Mouse (Mus musculus) hindbrain, embryonic 10.5 days (tissue): ENCODE data around the gene 9530003J23Rik. TPM values are rescaled to one million over a fixed set of nuclear protein-coding genes. Genes with fewer than 3 reads are reported as not detected.
"Not testable (repeated sequence)": the region's sequence is repeated elsewhere in the genome, so short reads cannot be mapped to it uniquely, and the experiment has no call there.

Experiments used
- DNase-seq: peaks from one replicate; pipeline ENCODE4 v3.0.0-alpha.2; 2017; ENCODE audit warnings: low spot score
- H3K27ac ChIP-seq: fragments of 300-500 bp; sonication (generic); 2 replicates; pipeline ENCODE4 v1.5.1; 2016; ENCODE audit warnings: mild to moderate bottlenecking, moderate library complexity
- H3K27me3 ChIP-seq: fragments of 300-500 bp; sonication (generic); 2 replicates; pipeline ENCODE4 v1.6.1; 2016; ENCODE audit warnings: mild to moderate bottlenecking; ENCODE audit not compliant: poor library complexity, insufficient read depth, severe bottlenecking
- H3K36me3 ChIP-seq: fragments of 300-500 bp; sonication (generic); 2 replicates; pipeline ENCODE4 v1.6.1; 2016; ENCODE audit warnings: mild to moderate bottlenecking, moderate library complexity
- H3K4me1 ChIP-seq: fragments of 300-500 bp; sonication (generic); replicated peaks from 2 replicates; pipeline ENCODE4 v1.6.1; 2016; ENCODE audit warnings: mild to moderate bottlenecking
- H3K4me3 ChIP-seq: fragments of 300-500 bp; sonication (generic); 2 replicates; pipeline ENCODE4 v1.5.1; 2016; ENCODE audit warnings: mild to moderate bottlenecking, moderate library complexity
- H3K9me3 ChIP-seq: fragments of 300-500 bp; sonication (generic); 2 replicates; pipeline ENCODE4 v1.6.1; 2016; ENCODE audit warnings: mild to moderate bottlenecking, moderate library complexity
- WGBS: fragments of 180-500 bp; shearing (Covaris S2); methylation state at CpG from one replicate; pipeline ENCODE4 v1.1.7; 2016; 5-methylcytosine and 5-hydroxymethylcytosine counted together
- polyA plus RNA-seq: library from polyadenylated mRNA; unstranded; fragments of >200 nt; fragmentation: Nextera tagmentation; extraction: Ambion mirVana; gene quantifications from 2 replicates; pipeline ENCODE4 v1.2.1, GENCODE M21; 2016

Gene 9530003J23Rik
- polyA plus RNA-seq, 1 experiment from 2014 or later: not detected

DNA sequence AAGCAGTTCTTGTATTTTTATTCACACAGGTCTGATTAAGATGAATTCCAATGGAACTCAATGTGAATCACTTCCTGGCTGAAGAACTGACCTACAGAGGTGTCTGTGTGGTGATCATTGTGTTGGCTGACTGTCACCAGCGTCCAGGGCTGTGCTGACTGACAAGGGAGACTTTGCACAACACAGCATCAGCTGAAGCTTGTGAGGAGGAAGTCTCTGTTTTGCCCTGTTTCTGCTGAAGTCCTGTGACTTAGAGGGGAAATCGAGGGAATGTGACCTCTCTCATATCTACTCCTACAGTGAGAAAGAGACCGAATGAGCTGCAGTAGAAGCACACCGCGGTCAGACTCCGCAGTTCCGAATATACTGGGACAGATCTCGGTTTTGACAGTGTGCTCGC, 39.3 kb upstream of the 9530003J23Rik start:
- H3K4me3 ChIP-seq, H3K9me3 ChIP-seq, H3K27ac ChIP-seq, H3K36me3 ChIP-seq, H3K4me1 ChIP-seq, DNase-seq, H3K27me3 ChIP-seq: not testable (repeated sequence)
- WGBS: 85% methylated on average over 9 of the region's 9 CpGs

DNA sequence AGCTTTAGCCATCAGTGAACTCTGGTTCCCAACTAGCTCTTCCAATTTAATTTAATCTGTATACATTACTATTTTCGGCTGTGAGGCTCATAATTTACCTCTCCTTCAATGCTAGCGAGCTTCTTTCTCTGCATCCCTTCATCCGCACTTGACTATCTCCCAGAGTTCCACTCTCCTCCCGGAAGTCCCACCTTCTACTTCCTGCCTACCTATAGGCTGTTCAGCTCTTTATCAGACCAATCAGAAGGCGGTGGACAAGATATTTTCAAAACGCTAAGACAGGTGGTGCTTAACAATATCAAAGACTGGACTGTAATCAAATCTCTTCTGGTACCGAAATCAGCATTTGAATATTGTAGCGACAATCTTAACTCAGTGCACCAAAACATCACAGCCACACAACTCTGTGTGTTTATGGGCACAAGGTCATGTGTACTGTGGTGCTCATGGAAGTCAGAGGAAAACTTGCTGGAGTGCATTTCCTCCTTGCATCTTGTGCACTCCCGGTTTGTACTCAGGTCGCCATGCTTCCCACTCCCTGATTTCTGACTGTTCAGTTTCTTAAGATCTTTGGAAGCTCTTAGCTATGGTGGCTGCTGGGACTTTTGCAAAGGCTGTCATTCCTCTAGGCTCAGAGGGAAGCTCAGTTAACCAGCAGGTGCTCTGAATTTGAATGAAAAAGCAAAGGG, 37.3 kb upstream of the 9530003J23Rik start:
- 87% methylated on average over 10 of the region's 10 CpGs for WGBS
- H3K4me1 ChIP-seq: no peaks in the 10 kb centered on the region
- no peak overlapping the region for H3K27ac ChIP-seq
- no peaks in the 10 kb centered on the region for H3K36me3 ChIP-seq
- DNase-seq: no peak
- H3K27me3 ChIP-seq: no peaks in the 10 kb centered on the region
- no peak overlapping the region for H3K4me3 ChIP-seq
- no peaks in the 10 kb centered on the region for H3K9me3 ChIP-seq

DNA sequence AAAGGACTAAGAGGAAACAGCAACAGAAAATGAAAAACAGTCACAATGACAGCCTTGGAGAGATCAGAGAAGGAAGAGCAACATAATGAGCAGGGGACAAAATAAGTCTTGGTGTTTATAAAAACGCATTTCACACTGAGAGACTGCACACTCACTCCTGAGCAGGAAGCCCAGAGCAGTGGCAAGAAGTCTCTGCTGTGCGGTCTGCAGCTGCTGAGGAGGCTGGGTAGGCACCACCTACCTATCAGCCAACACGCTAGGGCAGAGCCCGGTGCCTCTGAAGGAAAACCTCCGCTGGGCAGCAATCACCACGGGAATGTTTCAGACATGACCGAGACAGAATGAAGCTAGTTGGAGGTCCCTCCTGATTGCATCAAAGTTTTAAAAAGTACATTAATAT, 36.1 kb upstream of the 9530003J23Rik start:
- not testable (repeated sequence) for H3K9me3 ChIP-seq, H3K36me3 ChIP-seq, DNase-seq, H3K4me1 ChIP-seq, H3K27ac ChIP-seq, H3K27me3 ChIP-seq, H3K4me3 ChIP-seq
- 85% methylated on average over 3 of the region's 7 CpGs for WGBS

DNA sequence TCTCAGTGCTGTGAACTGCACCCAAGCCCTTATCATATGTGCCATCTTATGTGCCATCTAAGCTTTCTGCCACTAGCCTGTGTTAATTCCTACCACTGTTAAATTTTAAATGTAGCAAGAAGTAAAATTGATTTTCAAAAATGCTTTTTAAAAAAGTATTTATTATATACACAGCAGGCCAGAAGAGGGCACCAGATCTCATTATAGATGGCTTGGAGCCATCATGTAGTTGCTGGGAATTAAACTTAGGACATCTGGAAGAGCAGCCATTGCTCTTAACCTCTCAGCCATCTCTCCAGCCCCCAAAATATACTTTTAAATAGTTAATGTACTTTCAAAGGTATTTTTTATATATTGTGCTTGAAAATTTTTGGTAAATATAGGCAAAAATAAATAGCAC, 33.5 kb upstream of the 9530003J23Rik start:
- no peak overlapping the region for H3K4me3 ChIP-seq
- H3K27me3 ChIP-seq: no peaks in the 10 kb centered on the region
- no peak for DNase-seq
- no peak overlapping the region for H3K27ac ChIP-seq
- H3K9me3 ChIP-seq: no peaks in the 10 kb centered on the region
- no peaks in the 10 kb centered on the region for H3K36me3 ChIP-seq
- no peaks in the 10 kb centered on the region for H3K4me1 ChIP-seq

DNA sequence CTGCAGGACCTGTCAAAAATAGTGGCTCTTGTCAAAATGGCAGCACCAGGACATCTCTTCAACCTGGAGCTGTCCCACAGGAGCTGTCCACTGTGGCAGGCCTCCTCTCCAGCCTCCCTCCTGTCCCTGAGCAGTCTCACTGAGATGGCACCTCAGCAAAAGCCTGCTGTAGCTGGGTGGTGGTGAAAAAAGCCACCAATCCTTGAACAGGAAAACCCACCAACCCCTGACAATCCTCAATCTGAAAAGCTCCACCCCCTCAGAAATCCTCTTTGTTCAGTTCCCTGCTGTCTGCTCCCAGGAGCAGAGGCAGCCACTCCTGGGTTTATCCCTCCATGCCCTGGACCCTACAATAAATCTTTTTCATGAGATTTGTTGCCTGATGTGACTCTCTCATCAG, 21.4 kb upstream of the 9530003J23Rik start:
- DNase-seq: no peak
- H3K27me3 ChIP-seq: no peaks in the 10 kb centered on the region
- H3K4me1 ChIP-seq: peaks cover 8% of the 10 kb centered on the region; the same call in 1 of the 2 replicates
- peak overlapping the region; percentile 74 for H3K27ac ChIP-seq
- peaks cover 16% of the 10 kb centered on the region for H3K9me3 ChIP-seq
- no peaks in the 10 kb centered on the region for H3K36me3 ChIP-seq
- H3K4me3 ChIP-seq: no peak overlapping the region

DNA sequence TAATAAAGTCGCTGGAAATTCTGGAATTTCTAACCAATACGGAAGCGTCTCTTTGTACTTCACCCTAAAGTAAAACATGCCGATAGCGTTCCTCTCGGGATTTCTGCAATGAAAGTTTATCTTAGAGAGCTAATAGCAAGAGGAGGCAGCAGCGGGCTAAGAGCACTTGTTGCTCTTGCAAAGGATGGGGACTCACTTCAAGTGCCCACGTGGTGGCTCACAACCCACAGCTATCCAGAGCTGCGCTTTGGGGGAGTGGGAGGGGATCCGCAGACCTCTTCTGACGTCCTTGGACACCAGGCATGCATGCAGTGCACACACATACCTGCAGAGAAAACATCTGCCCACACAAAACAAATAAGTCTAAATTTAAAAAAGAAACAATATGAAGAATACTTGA, 2.6 kb downstream of the 9530003J23Rik start:
- H3K36me3 ChIP-seq: no peaks in the 10 kb centered on the region
- 65% methylated on average over 11 of the region's 11 CpGs for WGBS
- no peak overlapping the region for H3K27ac ChIP-seq
- H3K27me3 ChIP-seq: no peaks in the 10 kb centered on the region
- H3K4me3 ChIP-seq: no peak overlapping the region
- no peaks in the 10 kb centered on the region for H3K4me1 ChIP-seq
- DNase-seq: no peak
- no peaks in the 10 kb centered on the region for H3K9me3 ChIP-seq

DNA sequence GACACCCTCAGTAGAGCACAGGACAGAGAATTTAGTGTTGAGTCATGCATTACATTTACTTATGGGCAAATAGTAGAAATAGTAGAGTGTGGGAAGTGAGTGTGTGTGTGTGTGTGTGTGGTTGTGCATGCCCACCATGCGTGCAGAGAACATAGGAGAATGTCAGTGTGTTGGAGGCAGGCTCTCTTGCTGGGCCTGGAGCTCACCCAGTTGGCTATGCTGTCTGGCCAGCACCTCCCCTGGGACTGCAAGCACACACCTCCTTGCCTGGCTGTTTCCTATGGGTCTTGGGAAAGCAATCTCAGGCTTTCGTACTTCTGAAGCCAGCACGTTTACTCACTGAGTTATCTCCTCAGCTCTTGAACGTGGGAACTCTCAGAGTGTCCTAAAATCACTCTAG, 3.7 kb downstream of the 9530003J23Rik start:
- Histone ChIP-seq H3K27me3 (no peaks in the 10 kb centered on the region), H3K4me1 (no peaks in the 10 kb centered on the region), H3K9me3 (no peaks in the 10 kb centered on the region), H3K36me3 (no peaks in the 10 kb centered on the region), H3K27ac (no peak overlapping the region), H3K4me3 (no peak overlapping the region)
- DNase-seq: no peak
- WGBS: 77% methylated on average over 4 of the region's 4 CpGs

DNA sequence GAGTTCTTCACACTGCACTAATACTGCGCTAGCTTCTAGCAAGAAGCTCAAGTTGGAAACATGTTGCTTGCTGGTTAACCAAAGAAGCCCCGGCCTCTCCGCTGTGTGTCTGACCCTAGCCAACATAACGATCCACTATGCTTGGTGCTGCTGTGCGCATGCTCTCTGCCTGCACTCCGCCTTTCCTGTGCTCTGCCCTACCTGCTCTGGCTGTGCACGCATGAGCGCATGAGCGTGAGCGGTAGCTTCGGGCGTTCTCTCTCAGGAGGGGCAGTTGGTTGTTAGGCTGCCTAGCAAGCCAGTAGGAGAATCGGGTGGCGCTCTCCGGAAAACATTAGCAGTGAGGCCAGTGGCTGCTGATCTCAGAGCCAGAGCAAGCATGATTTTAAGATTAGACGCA, 8.7 kb downstream of the 9530003J23Rik start:
- Histone ChIP-seq H3K36me3 (no peaks in the 10 kb centered on the region), H3K9me3 (no peaks in the 10 kb centered on the region), H3K4me1 (peaks cover 4% of the 10 kb centered on the region; the same call in 1 of the 2 replicates), H3K27me3 (no peaks in the 10 kb centered on the region), H3K27ac (no peak overlapping the region), H3K4me3 (no peak overlapping the region)
- WGBS: 70% methylated on average over 16 of the region's 16 CpGs
- no peak for DNase-seq

DNA sequence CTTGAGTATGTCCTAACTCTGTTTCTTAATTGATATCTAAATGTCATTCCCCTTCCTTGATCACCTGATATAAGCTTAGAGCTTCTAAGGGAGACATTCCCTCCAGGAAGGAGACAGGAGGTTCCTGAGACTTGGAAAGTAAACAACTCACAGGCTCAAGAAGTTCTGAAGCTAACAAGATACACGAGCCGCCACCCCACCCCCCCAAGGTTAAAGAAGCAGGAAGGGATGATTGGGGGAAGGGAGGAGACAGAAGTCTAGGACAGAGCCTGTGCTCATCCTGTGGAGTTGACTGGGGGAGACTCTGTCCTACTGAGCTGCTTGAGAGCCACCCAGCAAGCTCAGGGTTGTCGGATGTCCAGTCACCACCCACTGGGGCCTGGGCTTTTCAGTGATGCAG, 12.5 kb downstream of the 9530003J23Rik start:
- no peaks in the 10 kb centered on the region for H3K9me3 ChIP-seq
- H3K27ac ChIP-seq: no peak overlapping the region
- H3K4me3 ChIP-seq: no peak overlapping the region
- DNase-seq: no peak
- peaks cover 23% of the 10 kb centered on the region for H3K4me1 ChIP-seq
- H3K36me3 ChIP-seq: peaks cover 20% of the 10 kb centered on the region
- H3K27me3 ChIP-seq: no peaks in the 10 kb centered on the region
- WGBS: 83% methylated on average over 3 of the region's 3 CpGs

DNA sequence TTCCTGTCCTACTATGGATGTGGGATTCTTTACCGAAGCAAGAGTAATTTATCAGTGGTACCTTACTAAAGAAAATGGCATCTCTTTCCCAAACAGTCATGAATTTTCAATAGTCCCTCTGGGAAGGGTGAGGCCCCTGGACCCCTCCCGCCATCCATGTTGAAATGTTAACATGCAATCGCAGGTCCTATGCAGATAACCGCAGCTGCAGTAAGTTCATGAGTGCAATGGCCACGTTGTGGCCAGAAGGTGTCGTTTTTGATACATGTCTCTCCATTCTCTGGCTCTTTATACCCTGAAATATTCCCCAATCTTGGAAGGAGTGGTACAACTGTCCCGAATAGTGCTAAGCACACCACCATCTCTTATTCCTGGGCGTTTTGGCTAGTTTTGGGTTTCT, 13.4 kb downstream of the 9530003J23Rik start:
- DNase-seq: peak; percentile 23
- Histone ChIP-seq H3K36me3 (peaks cover 29% of the 10 kb centered on the region), H3K27ac (peak overlapping the region; percentile 100), H3K4me1 (peaks cover 23% of the 10 kb centered on the region), H3K4me3 (peak overlapping the region; percentile 92), H3K27me3 (no peaks in the 10 kb centered on the region), H3K9me3 (no peaks in the 10 kb centered on the region)
- WGBS: 54% methylated on average over 8 of the region's 8 CpGs

DNA sequence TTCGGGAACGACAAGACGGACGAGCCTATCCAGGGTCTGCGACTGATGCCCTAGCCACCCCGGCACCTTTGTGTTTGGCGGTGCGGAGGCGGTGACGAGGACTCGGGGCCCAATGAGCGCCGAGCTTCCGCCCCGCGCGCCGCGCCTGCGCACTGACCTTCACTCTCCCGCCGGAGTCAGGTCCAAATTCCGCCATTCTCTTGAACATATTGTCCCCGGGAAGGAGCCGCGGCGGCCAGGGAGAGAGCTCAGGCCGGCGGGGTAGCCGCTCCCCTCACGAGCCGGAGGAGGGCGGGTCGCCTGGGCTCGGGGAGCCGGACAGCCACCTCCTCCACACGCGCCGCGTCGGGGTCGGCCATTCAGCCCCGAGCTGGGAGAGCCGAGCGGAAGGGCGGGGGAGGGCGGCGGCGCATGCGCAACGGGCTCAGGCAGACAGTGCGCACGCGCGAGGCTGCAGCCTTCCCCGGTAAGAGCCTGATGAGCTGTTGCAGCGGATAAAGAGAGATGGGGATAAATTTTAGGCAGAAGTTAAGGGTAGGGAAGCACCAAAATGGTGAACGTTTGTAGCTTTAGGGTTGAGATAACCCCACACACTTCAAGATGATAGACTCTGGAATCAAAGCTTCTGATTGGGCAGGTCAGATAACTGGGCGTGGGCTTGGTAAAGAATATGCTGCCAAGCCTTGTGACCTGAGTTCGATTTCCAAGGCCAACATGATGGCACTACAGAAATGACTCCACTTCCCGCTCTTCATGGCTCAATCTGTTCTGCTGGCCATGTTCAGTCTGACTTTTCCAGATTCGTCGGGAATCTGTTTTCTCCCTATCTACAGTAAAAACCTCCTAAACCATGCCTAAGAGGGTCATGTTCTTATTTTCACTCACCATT, 14.2 kb downstream of the 9530003J23Rik start, which contains the start of gene Yeats4:
TSS of gene Yeats4 (minus strand) at position 406 of the 889 bp plus-strand sequence.
- peaks cover 23% of the 10 kb centered on the region for H3K4me1 ChIP-seq
- peak; percentile 96 for DNase-seq
- H3K27ac ChIP-seq: peak within 1 kb of the TSS; percentile 100
- H3K36me3 ChIP-seq: peaks cover 36% of the 10 kb centered on the region
- H3K27me3 ChIP-seq: no peaks in the 10 kb centered on the region
- 2% methylated on average over 63 of the region's 63 CpGs for WGBS
- H3K9me3 ChIP-seq: no peaks in the 10 kb centered on the region
- H3K4me3 ChIP-seq: peak within 1 kb of the TSS; percentile 92

DNA sequence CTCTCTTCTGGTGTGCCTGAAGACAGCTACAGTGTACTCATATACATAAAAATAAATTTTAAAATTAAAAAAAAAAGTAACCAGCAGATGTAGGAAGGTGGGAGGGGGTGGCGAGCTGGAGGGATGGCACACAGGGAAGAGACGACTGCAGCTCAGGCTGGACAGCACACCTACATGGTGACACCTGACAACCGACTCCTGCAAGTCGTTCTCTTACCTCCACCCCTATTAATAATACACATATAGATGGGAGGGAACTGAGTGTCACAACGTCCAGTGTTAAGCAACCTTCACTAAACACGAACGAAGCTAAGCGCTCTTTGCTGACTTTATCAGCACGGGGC, 14.8 kb downstream of the 9530003J23Rik start:
- no peaks in the 10 kb centered on the region for H3K27me3 ChIP-seq
- no peaks in the 10 kb centered on the region for H3K9me3 ChIP-seq
- DNase-seq: no peak
- peaks cover 23% of the 10 kb centered on the region for H3K4me1 ChIP-seq
- peak overlapping the region; percentile 92 for H3K4me3 ChIP-seq
- peaks cover 40% of the 10 kb centered on the region for H3K36me3 ChIP-seq
- peak overlapping the region; percentile 100 for H3K27ac ChIP-seq
- under 1% methylated on average over 9 of the region's 9 CpGs for WGBS

DNA sequence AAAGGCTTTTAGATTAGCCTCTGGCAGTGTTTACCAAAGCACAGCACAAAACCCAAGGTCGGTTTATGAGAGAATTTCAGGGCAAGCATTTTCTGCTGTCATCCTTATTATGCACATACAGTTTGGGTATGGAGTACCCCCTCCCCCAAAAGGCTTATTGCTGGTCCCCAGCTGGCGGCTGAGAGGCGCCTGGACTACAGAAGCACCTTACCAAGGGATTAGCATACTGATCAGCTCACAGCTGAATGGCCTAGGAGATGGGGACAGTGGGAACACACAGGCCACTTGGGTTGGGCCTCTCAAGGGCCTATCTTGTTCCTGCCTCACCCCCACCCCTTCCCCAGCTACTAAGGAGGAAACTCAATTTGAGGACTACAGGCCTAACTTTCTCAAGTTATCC, 15.7 kb downstream of the 9530003J23Rik start:
- Histone ChIP-seq H3K27me3 (no peaks in the 10 kb centered on the region), H3K4me1 (peaks cover 23% of the 10 kb centered on the region), H3K4me3 (peak overlapping the region; percentile 92), H3K36me3 (peaks cover 49% of the 10 kb centered on the region), H3K9me3 (no peaks in the 10 kb centered on the region), H3K27ac (no peak overlapping the region)
- DNase-seq: no peak
- whole genome bisulfite sequencing: 73% methylated on average over 3 of the region's 3 CpGs
